Mouse (Mus musculus): Measurements from ENCODE around the gene Gm13420. TPM values are rescaled to one million over a fixed set of nuclear protein-coding genes. Genes with fewer than 3 reads are reported as not detected.

The Gm13420 gene
- polyA plus RNA-seq, 1 experiment from 2014 or later: not detected

DNA sequence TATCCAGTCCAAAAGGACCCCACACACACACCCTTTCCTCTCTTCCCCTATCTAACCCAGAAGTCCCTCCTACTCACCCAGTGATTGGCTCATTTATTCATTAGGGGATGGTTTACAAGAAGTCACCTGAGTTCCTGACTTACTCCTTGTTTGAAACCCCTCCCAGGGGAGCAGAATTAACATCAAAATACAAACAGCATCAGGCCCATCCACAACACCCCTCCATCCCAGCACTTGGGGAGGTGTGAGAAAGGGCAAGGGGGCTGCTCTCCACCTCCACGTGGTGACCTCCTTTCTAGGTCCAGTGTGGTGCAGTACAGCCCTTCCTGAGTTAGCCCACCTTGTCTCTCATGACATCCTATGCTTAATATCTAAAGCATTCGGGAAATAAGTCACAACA, 22.0 kb downstream of the Gm13420 start:
- Histone ChIP-seq H3K9ac (ENCODE audit: low read length) (no peak overlapping the region), H3K4me3 (ENCODE audit: low read depth, low read length) (no peak overlapping the region), H3K4me2 (no peak overlapping the region), H3K4me1 (ENCODE audit: control insufficient read depth, insufficient read depth, low read length) (no peaks in the 10 kb centered on the region), H3K36me3 (ENCODE audit: control insufficient read depth, insufficient read depth, low read length) (peaks cover 9% of the 10 kb centered on the region; the same call in 1 of the 2 replicates), H3K9me3 (ENCODE audit: control insufficient read depth, low read length) (no peaks in the 10 kb centered on the region), H3K27ac (ENCODE audit: low read depth, low read length) (no peak overlapping the region), H3K27me3 (ENCODE audit: control insufficient read depth, insufficient read depth, low read length) (no peaks in the 10 kb centered on the region)
- ATAC-seq (ENCODE audit: low FRiP score) (no peak), DNase-seq (ENCODE audit: low spot score, missing footprints) (no peak)
- WGBS: 50% methylated on average over 2 of the region's 2 CpGs

GRCm38 (mm10) chr2:29724664-29725365, 26.7 kb downstream of the Gm13420 start:
- no peaks in the 10 kb centered on the region for H3K4me1 ChIP-seq (ENCODE audit: control insufficient read depth, insufficient read depth, low read length)
- H3K36me3 ChIP-seq (ENCODE audit: control insufficient read depth, insufficient read depth, low read length): peaks cover 7% of the 10 kb centered on the region; the same call in 1 of the 2 replicates
- H3K9me3 ChIP-seq (ENCODE audit: control insufficient read depth, low read length): no peaks in the 10 kb centered on the region
- no peaks in the 10 kb centered on the region for H3K27me3 ChIP-seq (ENCODE audit: control insufficient read depth, insufficient read depth, low read length)
- H3K9ac ChIP-seq (ENCODE audit: low read length): no peak overlapping the region
- no peak overlapping the region for H3K4me2 ChIP-seq
- ATAC-seq (ENCODE audit: low FRiP score) (no peak), DNase-seq (ENCODE audit: low spot score, missing footprints) (no peak)
- 86% methylated on average over 5 of the region's 5 CpGs for WGBS
- H3K4me3 ChIP-seq (ENCODE audit: low read depth, low read length): no peak overlapping the region
- H3K27ac ChIP-seq (ENCODE audit: low read depth, low read length): no peak overlapping the region

DNA sequence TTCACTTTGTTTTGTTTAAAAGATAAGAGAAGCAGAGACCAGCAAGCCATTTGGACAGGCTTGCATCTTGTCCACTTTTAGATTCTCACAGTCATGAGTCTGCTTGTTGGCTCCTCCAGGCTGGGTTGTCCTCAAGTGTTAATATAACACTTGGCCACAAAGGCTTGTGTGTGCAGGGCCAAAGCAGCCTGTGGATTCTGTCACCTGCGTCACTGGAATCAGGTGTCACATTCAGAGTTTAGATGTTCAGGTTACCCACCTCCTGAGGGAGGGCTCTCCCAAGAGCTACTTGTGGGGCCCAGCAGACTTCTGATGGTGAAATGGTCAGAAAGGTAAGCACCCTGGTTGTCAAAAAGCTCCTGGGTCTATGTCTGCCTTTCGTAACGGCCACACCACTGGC, 28.4 kb downstream of the Gm13420 start:
- Histone ChIP-seq H3K9me3 (ENCODE audit: control insufficient read depth, low read length) (no peaks in the 10 kb centered on the region), H3K4me1 (ENCODE audit: control insufficient read depth, insufficient read depth, low read length) (no peaks in the 10 kb centered on the region), H3K36me3 (ENCODE audit: control insufficient read depth, insufficient read depth, low read length) (peaks cover 5% of the 10 kb centered on the region; the same call in 1 of the 2 replicates), H3K27ac (ENCODE audit: low read depth, low read length) (no peak overlapping the region), H3K9ac (ENCODE audit: low read length) (no peak overlapping the region), H3K4me2 (no peak overlapping the region), H3K4me3 (ENCODE audit: low read depth, low read length) (no peak overlapping the region), H3K27me3 (ENCODE audit: control insufficient read depth, insufficient read depth, low read length) (no peaks in the 10 kb centered on the region)
- no peak for DNase-seq (ENCODE audit: low spot score, missing footprints)
- 99% methylated on average over 3 of the region's 3 CpGs for WGBS
- no peak for ATAC-seq (ENCODE audit: low FRiP score)

DNA sequence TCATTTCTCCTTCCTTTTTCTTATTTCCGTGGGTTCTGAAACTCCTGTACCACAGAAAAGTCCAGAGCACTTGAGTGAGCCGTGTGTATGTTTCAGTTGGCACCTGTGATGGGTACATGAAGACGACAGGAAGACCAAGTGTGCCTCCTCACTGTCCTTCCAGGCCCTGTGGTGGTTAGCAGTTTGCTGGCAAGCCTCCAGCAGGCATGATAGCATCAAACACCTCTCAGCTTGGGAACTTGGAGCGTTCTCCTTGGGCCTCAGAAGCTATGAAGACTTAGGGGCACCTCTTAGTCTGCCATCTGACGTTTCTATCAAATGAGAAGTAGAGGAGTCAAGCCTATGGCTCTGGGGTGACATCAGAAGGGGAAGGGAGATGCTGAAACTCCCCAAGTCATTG, 32.9 kb downstream of the Gm13420 start:
- 87% methylated on average over 5 of the region's 5 CpGs for WGBS
- Histone ChIP-seq H3K9ac (ENCODE audit: low read length) (no peak overlapping the region), H3K4me2 (no peak overlapping the region), H3K27ac (ENCODE audit: low read depth, low read length) (no peak overlapping the region), H3K4me3 (ENCODE audit: low read depth, low read length) (no peak overlapping the region), H3K36me3 (ENCODE audit: control insufficient read depth, insufficient read depth, low read length) (no peaks in the 10 kb centered on the region), H3K4me1 (ENCODE audit: control insufficient read depth, insufficient read depth, low read length) (no peaks in the 10 kb centered on the region), H3K27me3 (ENCODE audit: control insufficient read depth, insufficient read depth, low read length) (no peaks in the 10 kb centered on the region), H3K9me3 (ENCODE audit: control insufficient read depth, low read length) (no peaks in the 10 kb centered on the region)
- no peak for ATAC-seq (ENCODE audit: low FRiP score)
- no peak for DNase-seq (ENCODE audit: low spot score, missing footprints)

DNA sequence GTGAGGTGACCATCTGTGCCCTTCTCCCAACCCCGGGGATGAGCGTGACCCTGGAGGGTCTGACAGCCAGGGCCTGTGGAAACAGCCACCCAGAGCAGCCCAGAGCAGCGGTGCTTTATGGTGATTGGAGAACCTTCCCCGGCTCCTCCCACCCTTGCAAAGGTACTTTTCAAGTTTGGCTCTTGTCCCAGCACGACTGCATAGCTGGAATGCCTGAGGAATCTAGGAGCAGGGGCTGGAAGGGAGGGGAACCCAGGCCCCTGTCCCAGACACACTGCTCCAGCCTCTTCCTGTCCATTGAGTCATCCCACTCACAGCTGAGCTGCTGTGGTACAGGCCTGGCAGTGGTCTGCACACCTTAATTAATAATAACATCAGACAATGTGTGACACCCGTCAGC, 34.8 kb downstream of the Gm13420 start:
- Histone ChIP-seq H3K27me3 (ENCODE audit: control insufficient read depth, insufficient read depth, low read length) (no peaks in the 10 kb centered on the region), H3K9me3 (ENCODE audit: control insufficient read depth, low read length) (no peaks in the 10 kb centered on the region), H3K4me3 (ENCODE audit: low read depth, low read length) (no peak overlapping the region), H3K4me2 (no peak overlapping the region), H3K4me1 (ENCODE audit: control insufficient read depth, insufficient read depth, low read length) (no peaks in the 10 kb centered on the region), H3K27ac (ENCODE audit: low read depth, low read length) (no peak overlapping the region), H3K9ac (ENCODE audit: low read length) (no peak overlapping the region), H3K36me3 (ENCODE audit: control insufficient read depth, insufficient read depth, low read length) (no peaks in the 10 kb centered on the region)
- peak; percentile 89 for DNase-seq (ENCODE audit: low spot score, missing footprints)
- WGBS: 17% methylated on average over 6 of the region's 6 CpGs
- no peak for ATAC-seq (ENCODE audit: low FRiP score)

DNA sequence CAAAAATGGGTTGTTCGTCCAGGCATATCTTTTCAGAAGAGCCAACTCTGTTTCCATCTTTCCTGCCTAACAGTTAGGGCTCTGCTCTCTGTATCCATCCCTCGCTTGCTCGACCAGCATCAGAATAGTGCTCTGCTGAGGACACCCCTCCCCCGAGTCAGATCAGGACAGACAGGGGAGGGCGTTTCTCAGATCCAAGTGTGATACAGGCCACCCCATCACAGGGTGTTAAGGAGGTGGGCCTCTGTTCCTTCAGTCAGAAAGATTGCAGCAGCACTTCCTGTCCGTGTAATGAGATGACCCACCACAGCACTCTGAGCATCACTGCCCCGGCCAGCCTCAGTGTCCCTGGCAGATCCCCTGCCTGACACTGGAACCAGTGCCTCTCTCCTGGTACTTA, 35.3 kb downstream of the Gm13420 start:
- H3K4me1 ChIP-seq (ENCODE audit: control insufficient read depth, insufficient read depth, low read length): no peaks in the 10 kb centered on the region
- no peak overlapping the region for H3K27ac ChIP-seq (ENCODE audit: low read depth, low read length)
- no peaks in the 10 kb centered on the region for H3K36me3 ChIP-seq (ENCODE audit: control insufficient read depth, insufficient read depth, low read length)
- H3K4me2 ChIP-seq: no peak overlapping the region
- no peak for DNase-seq (ENCODE audit: low spot score, missing footprints)
- no peak overlapping the region for H3K4me3 ChIP-seq (ENCODE audit: low read depth, low read length)
- H3K9me3 ChIP-seq (ENCODE audit: control insufficient read depth, low read length): no peaks in the 10 kb centered on the region
- no peak overlapping the region for H3K9ac ChIP-seq (ENCODE audit: low read length)
- 41% methylated on average over 7 of the region's 7 CpGs for WGBS
- no peaks in the 10 kb centered on the region for H3K27me3 ChIP-seq (ENCODE audit: control insufficient read depth, insufficient read depth, low read length)
- ATAC-seq (ENCODE audit: low FRiP score): no peak

DNA sequence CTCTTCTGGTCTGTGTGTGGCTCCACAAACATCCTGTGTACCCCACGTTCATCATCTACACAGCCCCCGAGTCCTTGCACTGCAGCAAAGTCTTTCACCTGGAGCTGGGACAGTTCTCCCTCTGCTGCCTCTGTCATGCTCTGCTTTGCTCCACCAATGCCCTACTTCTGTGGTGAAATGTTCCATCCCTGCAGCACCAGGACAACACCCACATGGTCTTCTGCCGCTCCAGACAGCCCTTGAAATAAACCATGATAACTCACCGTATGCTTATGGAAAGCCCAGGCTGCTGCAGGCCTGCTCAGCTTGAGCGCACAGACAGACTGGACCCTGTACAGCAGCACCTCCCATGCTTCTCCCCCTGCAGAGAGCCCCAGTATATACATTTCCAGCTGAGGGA, 37.4 kb downstream of the Gm13420 start:
- Histone ChIP-seq H3K27me3 (ENCODE audit: control insufficient read depth, insufficient read depth, low read length) (no peaks in the 10 kb centered on the region), H3K4me3 (ENCODE audit: low read depth, low read length) (no peak overlapping the region), H3K36me3 (ENCODE audit: control insufficient read depth, insufficient read depth, low read length) (peaks cover 2% of the 10 kb centered on the region; the same call in 1 of the 2 replicates), H3K27ac (ENCODE audit: low read depth, low read length) (no peak overlapping the region), H3K4me2 (no peak overlapping the region), H3K4me1 (ENCODE audit: control insufficient read depth, insufficient read depth, low read length) (no peaks in the 10 kb centered on the region), H3K9me3 (ENCODE audit: control insufficient read depth, low read length) (no peaks in the 10 kb centered on the region), H3K9ac (ENCODE audit: low read length) (no peak overlapping the region)
- no peak for ATAC-seq (ENCODE audit: low FRiP score)
- no peak for DNase-seq (ENCODE audit: low spot score, missing footprints)
- WGBS: 91% methylated on average over 5 of the region's 5 CpGs

- Histone ChIP-seq H3K4me2 (no peak overlapping the region), H3K9ac (ENCODE audit: low read length) (no peak overlapping the region), H3K9me3 (ENCODE audit: control insufficient read depth, low read length) (no peaks in the 10 kb centered on the region), H3K36me3 (ENCODE audit: control insufficient read depth, insufficient read depth, low read length) (peaks cover 4% of the 10 kb centered on the region; the same call in 1 of the 2 replicates), H3K27me3 (ENCODE audit: control insufficient read depth, insufficient read depth, low read length) (no peaks in the 10 kb centered on the region), H3K4me3 (ENCODE audit: low read depth, low read length) (no peak overlapping the region), H3K27ac (ENCODE audit: low read depth, low read length) (no peak overlapping the region), H3K4me1 (ENCODE audit: control insufficient read depth, insufficient read depth, low read length) (no peaks in the 10 kb centered on the region)
- no peak for DNase-seq (ENCODE audit: low spot score, missing footprints)
- WGBS: 95% methylated on average over 1 of the region's 2 CpGs
- no peak for ATAC-seq (ENCODE audit: low FRiP score)
Observed at GRCm38 (mm10) chr2:29713501-29713900, 38.0 kb downstream of the Gm13420 start.

GRCm38 (mm10) chr2:29711877-29712276, 39.6 kb downstream of the Gm13420 start:
- Histone ChIP-seq H3K27me3 (ENCODE audit: control insufficient read depth, insufficient read depth, low read length) (no peaks in the 10 kb centered on the region), H3K4me1 (ENCODE audit: control insufficient read depth, insufficient read depth, low read length) (no peaks in the 10 kb centered on the region), H3K4me3 (ENCODE audit: low read depth, low read length) (no peak overlapping the region), H3K36me3 (ENCODE audit: control insufficient read depth, insufficient read depth, low read length) (peaks cover 7% of the 10 kb centered on the region), H3K27ac (ENCODE audit: low read depth, low read length) (no peak overlapping the region), H3K9ac (ENCODE audit: low read length) (no peak overlapping the region), H3K9me3 (ENCODE audit: control insufficient read depth, low read length) (no peaks in the 10 kb centered on the region), H3K4me2 (no peak overlapping the region)
- DNase-seq (ENCODE audit: low spot score, missing footprints) (no peak), ATAC-seq (ENCODE audit: low FRiP score) (no peak)
- 87% methylated on average over 5 of the region's 5 CpGs for WGBS
